Mouse (Mus musculus): ENCODE data around the gene Cplane1.

- TF ChIP-seq CTCF (IDR thresholded peaks at IDR 0.05; ENCODE audit: control insufficient read depth, insufficient read depth, insufficient read length) (no peak), MAX (IDR thresholded peaks at IDR 0.05) (no peak), MYOD1 (IDR thresholded peaks at IDR 0.05; ENCODE audit: control insufficient read depth, insufficient read length, low read depth) (no peak), MYOG (IDR thresholded peaks at IDR 0.05; ENCODE audit: control insufficient read depth, extremely low read depth, insufficient read length) (no peak), USF1 (IDR thresholded peaks at IDR 0.05; ENCODE audit: low read depth) (no peak), CEBPB (IDR thresholded peaks at IDR 0.05; ENCODE audit: low read depth) (no peak), FOSL1 (IDR thresholded peaks at IDR 0.05; ENCODE audit: insufficient read depth, low read length, poor library complexity, severe bottlenecking) (no peak)
Measured at GRCm38 (mm10) chr15:8267211-8267610, 98.3 kb downstream of the Cplane1 start.

All from C2C12 (cell line).